Mouse (Mus musculus) MEL (cell line): ENCODE measurements around the gene Apbb2.

Experiments
- EP300 ChIP-seq, 2 experiments: IDR thresholded peaks; 2 replicates each; pipeline ENCODE4 v1.6.1; 2011; ENCODE audit warnings: improper control_type of control experiment in 2 of 2, low read length in 2 of 2, low read depth in 1 of 2, mild to moderate bottlenecking in 1 of 2
- SIN3A ChIP-seq: IDR thresholded peaks from 2 replicates; pipeline ENCODE4 v1.6.1; 2012; ENCODE audit warnings: low read length, improper control_type of control experiment, inconsistent platforms

DNA sequence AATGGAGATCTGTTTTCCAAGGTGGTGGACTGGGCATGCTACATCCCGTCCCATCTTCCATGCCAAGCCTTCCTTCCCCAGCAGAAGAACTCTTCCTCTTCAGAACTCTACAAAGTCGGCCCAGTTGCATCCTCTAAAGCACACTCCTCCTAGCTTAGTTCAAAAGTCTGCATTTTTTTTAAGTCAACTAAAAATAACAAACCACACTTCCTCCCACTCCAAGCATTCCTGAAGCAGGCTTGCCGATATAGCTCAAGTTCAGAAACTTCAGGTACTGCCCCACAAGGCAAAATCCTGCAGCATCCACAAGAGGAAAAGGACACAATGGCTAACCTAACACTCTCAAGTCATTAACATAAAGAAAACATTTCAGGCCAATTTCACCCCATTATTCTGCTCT, 4.9 kb downstream of the Apbb2 start:
- TF ChIP-seq SIN3A = no peak
- no peak for TF ChIP-seq EP300 (IDR thresholded peaks at IDR 0.05; ENCODE audit: low read depth in 1 of 2, low read length in 2 of 2)
